Mouse (Mus musculus): ENCODE measurements around the gene Fam20a. TPM values are rescaled to one million over a fixed set of nuclear protein-coding genes. Genes with fewer than 3 reads are reported as not detected.

Fam20a gene
- polyA plus RNA-seq, 1 experiment from 2014 or later = 3.9 TPM

DNA sequence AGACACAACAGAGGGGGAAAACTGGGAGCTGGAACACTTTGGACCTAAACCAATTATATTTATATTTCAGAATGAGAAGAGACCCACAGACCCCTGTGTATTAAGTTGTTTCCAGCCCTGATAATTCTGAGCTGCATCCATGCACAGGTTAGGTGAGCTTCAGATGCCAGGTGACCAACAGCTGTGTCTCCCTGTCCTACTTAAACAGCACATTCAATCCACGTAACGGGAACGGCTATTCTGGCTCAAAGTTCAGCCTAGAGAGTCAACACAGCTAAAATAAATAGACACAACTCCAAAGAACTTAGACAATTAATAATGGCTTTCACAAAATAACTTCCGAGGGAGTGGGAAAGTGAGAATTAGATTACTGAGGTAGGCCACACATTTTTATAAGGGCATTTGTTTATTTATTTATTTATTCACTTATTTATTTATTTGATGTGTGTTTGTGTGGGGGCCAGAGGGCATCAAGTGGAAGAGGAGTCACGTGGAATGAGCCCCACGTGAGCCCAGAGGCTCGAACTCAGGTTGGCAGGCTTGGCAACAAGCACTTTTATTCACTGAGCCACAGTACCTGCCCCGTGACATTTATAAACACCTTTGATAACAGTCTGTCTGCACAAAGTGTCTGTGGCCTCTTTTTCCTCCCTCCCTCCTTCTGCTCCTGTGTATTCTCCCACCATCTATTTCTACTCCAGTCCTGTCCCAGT is 10.8 kb upstream of the Fam20a start:
- no peak for ATAC-seq (ENCODE audit: low FRiP score, low TSS enrichment)
- WGBS = 38% methylated on average over 8 of the region's 8 CpGs

DNA sequence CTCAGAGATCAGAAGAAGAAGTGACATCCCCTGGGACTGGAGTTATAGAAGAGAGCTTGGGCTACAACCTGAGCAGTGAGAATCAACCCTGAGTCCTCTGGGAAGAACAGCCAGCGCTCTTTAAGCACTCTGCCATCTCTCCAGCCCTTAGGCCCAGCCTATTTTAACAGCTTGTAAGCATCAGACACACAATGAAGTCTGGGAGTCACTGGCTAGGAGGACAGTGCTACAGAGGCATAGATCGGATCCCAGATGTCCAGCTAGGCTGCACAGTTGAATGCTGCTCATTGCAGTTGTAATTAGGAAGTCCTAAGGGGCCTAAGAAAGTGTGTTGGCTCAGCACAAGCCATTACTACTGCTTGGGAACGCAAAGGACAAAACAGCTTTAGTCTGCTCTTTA is 6.3 kb upstream of the Fam20a start:
- H3K4me2 ChIP-seq (replicated peaks; ENCODE audit: low read depth) = no peak overlapping the region
- no peaks in the 10 kb centered on the region for H3K27me3 ChIP-seq (ENCODE audit: control insufficient read depth, insufficient read depth, low read length)
- H3K9me3 ChIP-seq (ENCODE audit: control insufficient read depth, low read length) = no peaks in the 10 kb centered on the region
- H3K9ac ChIP-seq (ENCODE audit: low read length) = no peak overlapping the region
- ATAC-seq (ENCODE audit: low FRiP score, low TSS enrichment) (no peak), DNase-seq (ENCODE audit: low spot score) (no peak)
- no peaks in the 10 kb centered on the region for H3K4me1 ChIP-seq (replicated peaks; ENCODE audit: control insufficient read depth, insufficient read depth)
- TF ChIP-seq EP300 (optimal IDR thresholded peaks at IDR 0.05) = no peak
- TF ChIP-seq CTCF (IDR thresholded peaks at IDR 0.05; ENCODE audit: low read depth) = no peak
- H3K27ac ChIP-seq (replicated peaks) = no peak overlapping the region
- H3K36me3 ChIP-seq (ENCODE audit: control insufficient read depth, insufficient read depth, low read length) = no peaks in the 10 kb centered on the region
- 71% methylated on average over 3 of the region's 3 CpGs for WGBS
- no peak overlapping the region for H3K4me3 ChIP-seq (ENCODE audit: low read depth, low read length)

More for the DNA sequence above, 10.8 kb upstream of the Fam20a start:
- Histone ChIP-seq H3K36me3 (ENCODE audit: control insufficient read depth, insufficient read depth, low read length) (no peaks in the 10 kb centered on the region), H3K4me3 (ENCODE audit: low read depth, low read length) (no peak overlapping the region), H3K27ac (replicated peaks) (no peak overlapping the region), H3K27me3 (ENCODE audit: control insufficient read depth, insufficient read depth, low read length) (no peaks in the 10 kb centered on the region), H3K9me3 (ENCODE audit: control insufficient read depth, low read length) (no peaks in the 10 kb centered on the region), H3K9ac (ENCODE audit: low read length) (no peak overlapping the region), H3K4me2 (replicated peaks; ENCODE audit: low read depth) (no peak overlapping the region), H3K4me1 (replicated peaks; ENCODE audit: control insufficient read depth, insufficient read depth) (no peaks in the 10 kb centered on the region)
- TF ChIP-seq CTCF (IDR thresholded peaks at IDR 0.05; ENCODE audit: low read depth) (no peak), EP300 (optimal IDR thresholded peaks at IDR 0.05) (no peak)
- no peak for DNase-seq (ENCODE audit: low spot score)

GRCm38 (mm10) chr11:109722711-109723110 is 632 bp upstream of the Fam20a start:
- ATAC-seq (ENCODE audit: low FRiP score, low TSS enrichment) = peak; percentile 34
- Histone ChIP-seq H3K36me3 (ENCODE audit: control insufficient read depth, insufficient read depth, low read length) (no peaks in the 10 kb centered on the region), H3K27ac (replicated peaks) (no peak overlapping the region), H3K9me3 (ENCODE audit: control insufficient read depth, low read length) (no peaks in the 10 kb centered on the region), H3K4me1 (replicated peaks; ENCODE audit: control insufficient read depth, insufficient read depth) (peaks cover 4% of the 10 kb centered on the region; the same call in 1 of the 2 replicates), H3K4me2 (replicated peaks; ENCODE audit: low read depth) (no peak overlapping the region), H3K4me3 (ENCODE audit: low read depth, low read length) (no peak overlapping the region), H3K27me3 (ENCODE audit: control insufficient read depth, insufficient read depth, low read length) (no peaks in the 10 kb centered on the region), H3K9ac (ENCODE audit: low read length) (no peak overlapping the region)
- TF ChIP-seq EP300 (optimal IDR thresholded peaks at IDR 0.05) = no peak
- no peak for TF ChIP-seq CTCF (IDR thresholded peaks at IDR 0.05; ENCODE audit: low read depth)
- peak; percentile 22 for DNase-seq (ENCODE audit: low spot score)
- 27% methylated on average over 4 of the region's 4 CpGs for WGBS

GRCm38 (mm10) chr11:109721320-109721780 is 729 bp downstream of the Fam20a start:
- H3K4me1 ChIP-seq (replicated peaks; ENCODE audit: control insufficient read depth, insufficient read depth) = peaks cover 4% of the 10 kb centered on the region; the same call in 1 of the 2 replicates
- H3K36me3 ChIP-seq (ENCODE audit: control insufficient read depth, insufficient read depth, low read length) = no peaks in the 10 kb centered on the region
- peak; percentile 34 for TF ChIP-seq CTCF (IDR thresholded peaks at IDR 0.05; ENCODE audit: low read depth)
- TF ChIP-seq EP300 (optimal IDR thresholded peaks at IDR 0.05) = no peak
- H3K9me3 ChIP-seq (ENCODE audit: control insufficient read depth, low read length) = no peaks in the 10 kb centered on the region
- peak overlapping the region; percentile 57 for H3K9ac ChIP-seq (ENCODE audit: low read length)
- DNase-seq (ENCODE audit: low spot score) = peak; percentile 69
- 5% methylated on average over 40 of the region's 40 CpGs for WGBS
- no peaks in the 10 kb centered on the region for H3K27me3 ChIP-seq (ENCODE audit: control insufficient read depth, insufficient read depth, low read length)
- H3K4me2 ChIP-seq (replicated peaks; ENCODE audit: low read depth) = peak overlapping the region; percentile 79
- peak; percentile 75 for ATAC-seq (ENCODE audit: low FRiP score, low TSS enrichment)
- H3K27ac ChIP-seq (replicated peaks) = peak overlapping the region; percentile 78
- H3K4me3 ChIP-seq (ENCODE audit: low read depth, low read length) = peak overlapping the region; percentile 46

GRCm38 (mm10) chr11:109720809-109721319 is 1.2 kb downstream of the Fam20a start:
- peak overlapping the region; percentile 46 for H3K4me3 ChIP-seq (ENCODE audit: low read depth, low read length)
- H3K9me3 ChIP-seq (ENCODE audit: control insufficient read depth, low read length) = no peaks in the 10 kb centered on the region
- H3K27me3 ChIP-seq (ENCODE audit: control insufficient read depth, insufficient read depth, low read length) = no peaks in the 10 kb centered on the region
- H3K36me3 ChIP-seq (ENCODE audit: control insufficient read depth, insufficient read depth, low read length) = no peaks in the 10 kb centered on the region
- TF ChIP-seq EP300 (optimal IDR thresholded peaks at IDR 0.05) = no peak
- no peak for TF ChIP-seq CTCF (IDR thresholded peaks at IDR 0.05; ENCODE audit: low read depth)
- no peak for DNase-seq (ENCODE audit: low spot score)
- H3K4me1 ChIP-seq (replicated peaks; ENCODE audit: control insufficient read depth, insufficient read depth) = peaks cover 4% of the 10 kb centered on the region; the same call in 1 of the 2 replicates
- peak overlapping the region; percentile 57 for H3K9ac ChIP-seq (ENCODE audit: low read length)
- 22% methylated on average over 11 of the region's 12 CpGs for WGBS
- peak overlapping the region; percentile 78 for H3K27ac ChIP-seq (replicated peaks)
- H3K4me2 ChIP-seq (replicated peaks; ENCODE audit: low read depth) = peak overlapping the region; percentile 79
- ATAC-seq (ENCODE audit: low FRiP score, low TSS enrichment) = peak; percentile 58

- H3K36me3 ChIP-seq (ENCODE audit: control insufficient read depth, insufficient read depth, low read length) = no peaks in the 10 kb centered on the region
- DNase-seq (ENCODE audit: low spot score) = no peak
- no peak overlapping the region for H3K27ac ChIP-seq (replicated peaks)
- H3K9ac ChIP-seq (ENCODE audit: low read length) = no peak overlapping the region
- H3K4me1 ChIP-seq (replicated peaks; ENCODE audit: control insufficient read depth, insufficient read depth) = peaks cover 4% of the 10 kb centered on the region; the same call in 1 of the 2 replicates
- H3K4me3 ChIP-seq (ENCODE audit: low read depth, low read length) = no peak overlapping the region
- 94% methylated on average over 3 of the region's 3 CpGs for WGBS
- no peaks in the 10 kb centered on the region for H3K9me3 ChIP-seq (ENCODE audit: control insufficient read depth, low read length)
- no peak for TF ChIP-seq EP300 (optimal IDR thresholded peaks at IDR 0.05)
- TF ChIP-seq CTCF (IDR thresholded peaks at IDR 0.05; ENCODE audit: low read depth) = no peak
- ATAC-seq (ENCODE audit: low FRiP score, low TSS enrichment) = no peak
- H3K27me3 ChIP-seq (ENCODE audit: control insufficient read depth, insufficient read depth, low read length) = no peaks in the 10 kb centered on the region
- no peak overlapping the region for H3K4me2 ChIP-seq (replicated peaks; ENCODE audit: low read depth)
Observed at GRCm38 (mm10) chr11:109719399-109719798, 2.7 kb downstream of the Fam20a start.

Measured in stomach, postnatal 0 days (tissue).